Mouse (Mus musculus) neural tube, embryonic 11.5 days (tissue): ENCODE data around the gene Fkbpl. TPM values are rescaled to one million over a fixed set of nuclear protein-coding genes. Genes with fewer than 3 reads are reported as not detected.

Experiments
- ATAC-seq: fragments of 200-750 bp; cut with Nextera tagmentation; 2 replicates; pipeline ENCODE4 v1.8.0; 2017; ENCODE audit warnings: moderate number of reproducible peaks, mild to moderate bottlenecking, moderate TSS enrichment, moderate library complexity; ENCODE audit not compliant: insufficient read depth, low FRiP score, low TSS enrichment
- DNase-seq: peaks from one replicate; pipeline ENCODE4 v3.0.0-alpha.2; 2015; ENCODE audit warnings: low spot score
- H3K27ac ChIP-seq: fragments of 300-500 bp; sonication (generic); 2 replicates; pipeline ENCODE4 v1.5.1; 2014; ENCODE audit warnings: low read depth, mild to moderate bottlenecking, low read length
- H3K27me3 ChIP-seq: fragments of 300-500 bp; sonication (generic); 2 replicates; pipeline ENCODE4 v1.6.1; 2014; ENCODE audit warnings: mild to moderate bottlenecking, low read length, mixed read lengths; ENCODE audit not compliant: control insufficient read depth, insufficient read depth
- H3K36me3 ChIP-seq: fragments of 300-500 bp; sonication (generic); 2 replicates; pipeline ENCODE4 v1.6.1; 2014; ENCODE audit warnings: mild to moderate bottlenecking, low read length, moderate library complexity, mixed read lengths; ENCODE audit not compliant: control insufficient read depth, insufficient read depth
- H3K4me1 ChIP-seq: fragments of 300-500 bp; sonication (generic); 2 replicates; pipeline ENCODE4 v1.6.1; 2014; ENCODE audit warnings: low read length, mixed read lengths; ENCODE audit not compliant: control insufficient read depth, insufficient read depth
- H3K4me2 ChIP-seq: fragments of 300-500 bp; sonication (generic); 2 replicates; pipeline ENCODE4 v1.6.1; 2014; ENCODE audit warnings: low read depth, mild to moderate bottlenecking, moderate library complexity
- H3K4me3 ChIP-seq: fragments of 300-500 bp; sonication (generic); 2 replicates; pipeline ENCODE4 v1.5.1; 2014; ENCODE audit warnings: low read depth, low read length
- H3K9ac ChIP-seq: fragments of 300-500 bp; sonication (generic); 2 replicates; pipeline ENCODE4 v1.6.1; 2014; ENCODE audit warnings: mild to moderate bottlenecking, low read length
- H3K9me3 ChIP-seq: fragments of 300-500 bp; sonication (generic); 2 replicates; pipeline ENCODE4 v1.6.1; 2016; ENCODE audit warnings: low read length; ENCODE audit not compliant: control insufficient read depth
- WGBS: fragments of 180-500 bp; shearing (Covaris S2); extraction: QIAGEN DNeasy Blood & Tissue Kit; methylation state at CpG from one replicate; pipeline ENCODE4 v1.1.7; 2014; 5-methylcytosine and 5-hydroxymethylcytosine counted together
- polyA plus RNA-seq: library from polyadenylated mRNA; unstranded; fragments of >200 nt; fragmentation: Nextera tagmentation; extraction: Ambion mirVana; gene quantifications from 2 replicates; pipeline ENCODE4 v1.2.1, GENCODE M21; 2014

Fkbpl gene
- polyA plus RNA-seq, 1 experiment from 2014 or later = 15.5 TPM

DNA sequence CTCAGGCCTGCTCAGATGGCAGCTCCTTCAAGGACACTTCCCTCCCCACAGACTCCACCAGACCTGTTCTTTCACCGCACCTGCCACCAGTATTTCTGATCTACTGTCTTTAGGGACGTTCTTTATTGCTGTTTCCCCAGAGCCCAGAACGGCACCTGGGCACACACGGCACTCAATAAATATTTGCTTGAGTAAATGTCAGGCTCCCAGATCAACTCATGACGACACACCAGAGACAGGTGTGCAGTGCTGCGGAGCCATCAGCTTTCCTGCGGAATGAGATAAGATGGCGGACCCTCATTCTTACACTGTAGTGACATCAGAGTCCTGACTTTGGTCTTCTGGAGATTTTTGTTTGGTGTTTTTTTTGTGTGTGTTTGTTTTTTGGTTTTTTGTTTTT is 23.6 kb upstream of the Fkbpl start:
- ATAC-seq (no peak), DNase-seq (no peak)
- Histone ChIP-seq H3K4me1 (no peaks in the 10 kb centered on the region), H3K9me3 (no peaks in the 10 kb centered on the region), H3K27me3 (no peaks in the 10 kb centered on the region), H3K4me3 (no peak overlapping the region), H3K9ac (no peak overlapping the region), H3K27ac (no peak overlapping the region), H3K36me3 (no peaks in the 10 kb centered on the region), H3K4me2 (no peak overlapping the region)
- 91% methylated on average over 8 of the region's 8 CpGs for WGBS

DNA sequence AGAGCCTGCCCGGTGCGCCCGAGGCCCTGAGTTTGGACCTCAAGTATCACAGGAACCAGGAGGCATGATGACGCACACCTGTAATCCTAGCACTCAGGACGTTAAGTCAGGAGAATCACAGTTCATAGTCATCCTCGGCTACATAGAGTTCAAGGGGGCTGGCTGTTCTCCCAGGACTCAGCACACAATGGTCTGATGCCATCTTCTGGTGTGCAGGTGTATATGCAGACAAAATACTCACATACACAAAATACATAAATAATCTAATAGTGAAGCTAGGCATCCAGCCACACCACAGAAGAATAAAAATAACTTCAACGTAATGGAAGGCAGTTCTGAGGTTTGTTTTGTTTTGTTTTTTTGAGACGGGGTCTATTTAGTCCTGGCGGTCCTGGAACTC is 21.4 kb upstream of the Fkbpl start:
- no peaks in the 10 kb centered on the region for H3K9me3 ChIP-seq
- H3K27ac ChIP-seq = no peak overlapping the region
- no peaks in the 10 kb centered on the region for H3K27me3 ChIP-seq
- H3K4me1 ChIP-seq = 0 out of 2 replicates have a peak, but pooled peaks cover 5% of the 10 kb centered on the region
- no peak for DNase-seq
- WGBS = 91% methylated on average over 9 of the region's 9 CpGs
- no peak overlapping the region for H3K4me2 ChIP-seq
- no peak overlapping the region for H3K9ac ChIP-seq
- no peak for ATAC-seq
- H3K36me3 ChIP-seq = no peaks in the 10 kb centered on the region
- no peak overlapping the region for H3K4me3 ChIP-seq

DNA sequence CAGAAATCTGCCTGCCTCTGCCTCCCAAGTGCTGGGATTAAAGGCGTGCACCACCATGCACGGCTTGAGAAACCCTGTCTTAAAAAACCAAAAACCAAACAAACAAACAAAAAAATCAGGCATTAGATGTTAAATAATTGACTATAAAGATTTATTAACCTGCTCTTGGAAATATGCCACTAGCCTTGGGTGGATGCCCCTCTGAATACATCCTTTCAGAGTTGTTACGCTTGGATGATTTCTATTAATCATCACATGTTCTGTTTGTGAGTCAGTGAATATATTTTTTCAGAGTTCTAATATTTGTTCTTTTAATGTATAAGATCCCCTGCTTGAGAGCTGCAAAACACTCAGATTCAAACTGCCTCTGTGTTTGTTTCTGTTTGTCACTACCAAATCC is 19.6 kb upstream of the Fkbpl start:
- Histone ChIP-seq H3K27ac (no peak overlapping the region), H3K4me1 (peaks cover 15% of the 10 kb centered on the region), H3K9ac (no peak overlapping the region), H3K9me3 (no peaks in the 10 kb centered on the region), H3K27me3 (peaks cover 4% of the 10 kb centered on the region), H3K4me2 (no peak overlapping the region), H3K36me3 (no peaks in the 10 kb centered on the region), H3K4me3 (no peak overlapping the region)
- no peak for ATAC-seq
- WGBS = 92% methylated on average over 3 of the region's 3 CpGs
- no peak for DNase-seq

DNA sequence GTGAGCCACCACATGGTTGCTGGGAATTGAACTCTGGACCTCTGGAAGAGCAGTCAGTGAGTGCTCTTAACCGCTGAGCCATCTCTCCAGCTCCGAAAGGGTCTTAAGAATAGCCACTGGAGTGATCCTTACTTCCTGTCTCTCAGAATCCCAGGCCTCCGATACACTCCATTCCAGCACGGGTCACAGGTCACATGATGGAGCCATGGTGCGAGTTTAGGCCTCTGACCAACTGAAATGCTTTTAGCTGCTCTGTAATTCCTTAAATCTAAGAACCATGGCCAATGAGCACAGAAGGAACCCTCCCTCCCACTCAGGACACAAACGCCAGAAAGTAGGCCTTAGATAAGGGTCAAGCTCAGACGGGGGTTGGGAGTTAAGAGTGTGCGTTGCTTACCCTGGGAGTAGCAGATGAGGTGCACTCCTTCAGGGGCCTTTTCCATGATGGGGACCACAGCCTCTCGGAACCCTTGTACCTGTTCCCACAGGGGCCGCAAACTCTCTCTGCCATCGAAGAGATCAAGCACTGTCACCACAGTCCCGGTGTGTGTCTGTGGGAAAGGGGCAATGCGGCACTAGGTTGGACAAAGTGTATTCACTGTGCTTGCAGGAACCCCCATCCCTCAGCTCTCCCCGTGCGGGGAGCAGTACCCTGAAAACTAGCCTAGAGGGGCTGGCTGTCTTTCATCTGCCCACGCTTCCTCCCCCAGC is 18.3 kb upstream of the Fkbpl start:
- Histone ChIP-seq H3K4me1 (peaks cover 15% of the 10 kb centered on the region), H3K27ac (no peak overlapping the region), H3K4me2 (peak overlapping the region; percentile 92), H3K9me3 (no peaks in the 10 kb centered on the region), H3K36me3 (no peaks in the 10 kb centered on the region), H3K4me3 (peak overlapping the region; percentile 78), H3K27me3 (peaks cover 16% of the 10 kb centered on the region), H3K9ac (peak overlapping the region; percentile 79)
- DNase-seq (no peak), ATAC-seq (0 out of 2 replicates have a peak, but pooled peaks have one; percentile 1)
- WGBS = 55% methylated on average over 16 of the region's 16 CpGs

DNA sequence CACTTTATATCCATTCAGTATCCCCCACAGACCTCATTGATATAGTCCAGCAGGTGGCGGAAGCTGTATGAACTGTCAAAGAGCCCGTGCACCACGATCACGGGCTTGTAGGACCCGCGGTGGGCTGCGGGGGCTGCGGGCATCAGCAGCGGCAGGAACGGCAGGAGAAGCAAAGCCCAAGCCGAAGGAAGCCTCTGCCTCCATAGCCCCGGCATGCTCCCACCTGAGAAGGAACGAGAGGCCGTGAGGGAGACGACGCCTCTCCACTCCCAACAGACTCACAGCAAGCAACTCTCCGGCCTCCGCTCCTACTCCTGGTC is 17.8 kb upstream of the Fkbpl start:
- no peak; the same call in none of the 2 replicates for ATAC-seq
- Histone ChIP-seq H3K4me3 (peak overlapping the region; percentile 78), H3K27ac (0 out of 2 replicates have a peak overlapping the region, but pooled peaks have one; percentile 44), H3K9me3 (no peaks in the 10 kb centered on the region), H3K27me3 (peaks cover 21% of the 10 kb centered on the region), H3K36me3 (no peaks in the 10 kb centered on the region), H3K9ac (peak overlapping the region; percentile 79), H3K4me2 (peak overlapping the region; percentile 92), H3K4me1 (peaks cover 18% of the 10 kb centered on the region)
- WGBS = 0% methylated on average over 18 of the region's 18 CpGs
- peak; percentile 67 for DNase-seq

DNA sequence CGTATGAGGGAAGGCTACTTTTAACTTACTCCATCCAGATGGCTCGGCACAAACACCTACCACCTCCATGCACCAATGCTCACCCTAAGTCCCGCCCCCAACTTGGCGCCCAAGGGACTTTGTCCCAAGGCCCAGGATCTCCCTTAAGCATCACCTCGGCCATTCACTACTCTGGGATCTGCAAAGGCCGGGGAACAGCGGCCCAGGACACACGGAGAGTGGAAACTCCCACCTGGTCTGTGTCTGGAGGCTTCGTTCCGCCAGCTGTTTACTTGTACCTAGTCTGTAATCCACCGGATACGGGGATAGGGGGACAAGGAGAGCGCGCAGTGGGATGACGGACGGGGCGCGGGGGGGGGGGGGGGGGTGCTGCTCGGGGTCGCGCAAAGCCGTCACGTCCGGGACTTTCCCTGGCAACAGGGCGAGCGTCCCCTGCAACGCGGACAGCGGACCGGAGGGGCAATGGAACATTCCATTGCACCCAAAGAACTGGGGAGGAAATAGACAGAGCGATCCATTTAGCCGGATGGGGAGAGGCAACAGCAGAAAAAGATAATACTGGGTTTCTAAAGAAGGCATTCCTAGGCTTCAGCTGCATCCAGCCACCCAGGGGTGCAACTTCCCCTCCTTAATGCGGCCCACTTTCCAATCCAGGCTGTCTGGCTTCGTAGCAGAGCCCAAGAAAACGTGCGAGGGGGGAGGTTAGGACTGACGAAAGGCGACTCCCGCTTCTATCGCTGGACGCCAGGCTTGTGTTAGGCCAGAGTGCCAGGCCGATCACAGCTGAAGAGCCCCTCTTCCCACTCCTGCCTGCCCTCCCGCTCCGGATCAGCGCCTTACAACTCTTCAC is 17.2 kb upstream of the Fkbpl start:
- no peaks in the 10 kb centered on the region for H3K9me3 ChIP-seq
- H3K27me3 ChIP-seq = peaks cover 27% of the 10 kb centered on the region
- H3K4me2 ChIP-seq = peak overlapping the region; percentile 92
- H3K36me3 ChIP-seq = no peaks in the 10 kb centered on the region
- peak; percentile 73 for ATAC-seq
- H3K4me3 ChIP-seq = peak overlapping the region; percentile 78
- peak; percentile 90 for DNase-seq
- H3K4me1 ChIP-seq = peaks cover 19% of the 10 kb centered on the region
- peak overlapping the region; percentile 70 for H3K27ac ChIP-seq
- WGBS = 0% methylated on average over 33 of the region's 45 CpGs
- peak overlapping the region; percentile 79 for H3K9ac ChIP-seq

DNA sequence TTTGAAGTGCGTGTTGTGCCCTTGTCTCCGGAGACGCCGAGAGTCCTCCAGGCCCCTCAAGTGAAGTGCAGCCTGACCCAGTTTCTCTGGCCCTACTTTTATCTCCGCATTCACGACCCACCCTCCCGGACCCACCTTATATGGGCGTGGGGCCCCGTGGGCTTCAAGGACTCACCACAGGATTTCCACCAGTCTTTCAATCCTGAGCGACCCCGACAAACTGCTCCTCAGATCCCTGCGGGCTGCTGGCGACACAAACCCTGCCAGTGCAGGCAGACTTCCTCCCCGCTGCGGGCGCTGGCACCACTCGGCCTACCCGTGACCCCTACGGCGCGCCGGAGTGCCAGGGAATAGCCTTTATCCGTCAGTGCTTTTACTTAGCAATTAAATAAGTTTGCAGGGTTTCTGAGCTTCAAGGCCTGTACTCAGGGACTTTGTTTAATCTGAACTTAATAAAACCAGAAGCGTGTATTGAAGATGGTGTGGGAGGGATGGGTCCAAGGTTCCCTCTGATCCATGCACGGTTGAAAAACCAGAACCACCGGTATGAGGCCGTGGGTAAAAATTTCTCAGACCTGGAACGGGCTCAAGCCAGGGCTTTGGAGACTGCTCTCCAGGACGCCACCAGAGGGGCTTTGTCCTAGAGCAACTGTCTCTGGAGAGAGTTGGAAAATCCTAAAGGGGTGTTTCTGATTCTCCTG is 16.5 kb upstream of the Fkbpl start, which contains the start of gene Ppt2:
Gene Ppt2, minus strand, starts transcription at position 568 of the 701 bp plus-strand sequence.
- WGBS = 9% methylated on average over 29 of the region's 29 CpGs
- Histone ChIP-seq H3K4me2 (peak within 1 kb of the TSS; percentile 92), H3K4me3 (peak within 1 kb of the TSS; percentile 78), H3K9ac (peak within 1 kb of the TSS; percentile 79), H3K36me3 (no peaks in the 10 kb centered on the region), H3K27me3 (peaks cover 33% of the 10 kb centered on the region), H3K27ac (peak within 1 kb of the TSS; percentile 70), H3K4me1 (peaks cover 19% of the 10 kb centered on the region), H3K9me3 (no peaks in the 10 kb centered on the region)
- ATAC-seq (0 out of 2 replicates have a peak, but pooled peaks have one; percentile 11), DNase-seq (peak; percentile 53)

DNA sequence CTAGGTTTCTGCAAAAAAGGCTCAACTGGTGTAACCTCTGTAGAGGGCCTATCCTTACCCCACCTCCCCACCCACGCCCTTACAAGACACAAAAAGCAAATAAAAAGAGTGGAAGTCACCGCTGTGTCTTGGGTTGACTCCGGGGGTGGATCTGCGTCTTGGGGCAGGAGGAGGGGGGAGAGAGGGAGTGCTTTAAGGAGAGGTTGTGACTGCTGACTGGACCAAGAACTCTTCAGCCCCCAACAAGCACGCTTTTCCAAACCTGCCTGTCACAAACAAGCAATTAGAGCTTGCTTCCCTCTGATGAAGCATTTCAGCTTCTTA is 16.0 kb upstream of the Fkbpl start:
- Histone ChIP-seq H3K9ac (no peak overlapping the region), H3K36me3 (no peaks in the 10 kb centered on the region), H3K9me3 (no peaks in the 10 kb centered on the region), H3K4me1 (peaks cover 19% of the 10 kb centered on the region), H3K4me3 (no peak overlapping the region), H3K27ac (no peak overlapping the region), H3K27me3 (peaks cover 38% of the 10 kb centered on the region), H3K4me2 (peak overlapping the region; percentile 92; the same call in 1 of the 2 replicates)
- ATAC-seq (no peak), DNase-seq (no peak)
- WGBS = 27% methylated on average over 5 of the region's 5 CpGs
